Mouse (Mus musculus) heart, embryonic 11.5 days (tissue): ENCODE data around the gene Lats2. TPM values are rescaled to one million over a fixed set of nuclear protein-coding genes. Genes with fewer than 3 reads are reported as not detected.

Source experiments
- ATAC-seq: fragments of 200-750 bp; cut with Nextera tagmentation; replicated peaks from 2 replicates; pipeline ENCODE4 v1.8.0; 2017; ENCODE audit warnings: moderate library complexity; ENCODE audit not compliant: insufficient number of reproducible peaks, low FRiP score, low TSS enrichment
- H3K27ac ChIP-seq: fragments of 300-500 bp; sonication (generic); 2 replicates; pipeline ENCODE4 v1.5.1; 2014; ENCODE audit warnings: mild to moderate bottlenecking, low read depth, low read length
- H3K27me3 ChIP-seq: fragments of 300-500 bp; sonication (generic); 2 replicates; pipeline ENCODE4 v1.6.1; 2014; ENCODE audit warnings: mild to moderate bottlenecking, low read length, mixed read lengths; ENCODE audit not compliant: control insufficient read depth, insufficient read depth
- H3K36me3 ChIP-seq: fragments of 300-500 bp; sonication (generic); 2 replicates; pipeline ENCODE4 v1.6.1; 2014; ENCODE audit warnings: mild to moderate bottlenecking, low read length, moderate library complexity, mixed read lengths; ENCODE audit not compliant: control insufficient read depth, insufficient read depth
- H3K4me1 ChIP-seq: fragments of 300-500 bp; sonication (generic); 2 replicates; pipeline ENCODE4 v1.6.1; 2014; ENCODE audit warnings: low read length; ENCODE audit not compliant: control insufficient read depth, insufficient read depth
- H3K4me2 ChIP-seq: fragments of 300-500 bp; sonication (generic); 2 replicates; pipeline ENCODE4 v1.6.1; 2014; ENCODE audit warnings: mild to moderate bottlenecking, moderate library complexity
- H3K4me3 ChIP-seq: fragments of 300-500 bp; sonication (generic); 2 replicates; pipeline ENCODE4 v1.5.1; 2014; ENCODE audit warnings: low read depth, low read length
- H3K9ac ChIP-seq: fragments of 300-500 bp; sonication (generic); 2 replicates; pipeline ENCODE4 v1.6.1; 2014; ENCODE audit warnings: mild to moderate bottlenecking, low read depth, low read length, moderate library complexity
- H3K9me3 ChIP-seq: fragments of 300-500 bp; sonication (generic); replicated peaks from 2 replicates; pipeline ENCODE4 v1.6.1; 2016; ENCODE audit warnings: low read length; ENCODE audit not compliant: control insufficient read depth
- WGBS: fragments of 180-500 bp; shearing (Covaris S2); extraction: QIAGEN DNeasy Blood & Tissue Kit; methylation state at CpG from one replicate; pipeline ENCODE4 v1.1.7; 2014; ENCODE audit not compliant: insufficient replicate concordance; 5-methylcytosine and 5-hydroxymethylcytosine counted together
- polyA plus RNA-seq: library from polyadenylated mRNA; unstranded; fragments of >200 nt; fragmentation: Nextera tagmentation; extraction: Ambion mirVana; gene quantifications from 2 replicates; pipeline ENCODE4 v1.2.1, GENCODE M21; 2014

Gene Lats2
- polyA plus RNA-seq, 1 experiment from 2014 or later = 18.9 TPM

DNA sequence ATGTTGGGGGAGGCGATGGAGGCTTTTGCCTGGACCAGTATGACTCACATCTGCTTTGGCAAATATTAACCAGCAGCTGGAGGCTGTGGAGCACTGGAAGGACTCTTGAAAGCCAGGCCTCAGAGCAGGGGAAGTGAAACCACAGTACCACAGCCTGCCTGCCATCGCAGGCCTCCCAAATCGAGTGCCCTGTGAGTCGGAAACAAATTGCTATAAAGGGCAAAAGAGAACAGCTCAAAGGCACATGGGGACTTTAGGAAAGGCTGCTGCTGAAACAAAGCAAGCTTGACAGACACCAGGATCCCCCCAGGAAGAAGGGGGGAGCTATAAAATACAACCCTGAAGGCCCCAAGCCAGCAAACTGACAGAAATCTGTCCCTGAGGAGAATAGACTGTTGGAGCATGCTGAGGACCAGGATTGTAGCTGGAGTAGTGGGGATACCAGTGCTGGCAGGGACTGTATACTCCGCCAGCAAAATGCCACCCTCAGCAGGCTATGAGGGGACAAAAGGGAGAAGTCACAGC is 28.2 kb downstream of the Lats2 start:
- Histone ChIP-seq H3K36me3 (peaks cover 5% of the 10 kb centered on the region; the same call in 1 of the 2 replicates), H3K4me2 (peak overlapping the region; percentile 11; the same call in 1 of the 2 replicates), H3K27ac (peak overlapping the region; percentile 73), H3K9me3 (no peaks in the 10 kb centered on the region), H3K9ac (peak overlapping the region; percentile 16; the same call in 1 of the 2 replicates), H3K4me1 (peaks cover 33% of the 10 kb centered on the region), H3K27me3 (no peaks in the 10 kb centered on the region), H3K4me3 (no peak overlapping the region)
- 62% methylated on average over 5 of the region's 5 CpGs for WGBS
- no peak for ATAC-seq

DNA sequence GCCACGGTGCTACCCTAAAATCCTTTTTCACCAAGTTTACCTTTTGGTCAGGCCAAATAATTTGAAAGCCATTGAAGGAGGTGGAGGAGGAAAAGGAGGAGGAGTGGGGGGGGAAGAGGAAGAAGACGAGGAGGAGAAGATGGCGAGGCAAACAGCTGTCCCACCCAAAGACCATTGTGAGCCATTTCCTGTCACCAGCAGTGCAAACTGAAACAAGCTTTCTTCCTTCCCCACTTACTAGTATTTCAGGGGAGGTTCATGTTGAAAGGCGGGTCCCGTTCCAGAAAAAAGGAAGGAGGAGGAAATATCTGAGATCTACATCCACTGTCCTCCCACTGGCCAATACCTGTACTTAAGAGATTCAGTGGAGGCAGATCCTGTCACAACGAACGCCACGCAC is 28.8 kb downstream of the Lats2 start:
- no peak overlapping the region for H3K9ac ChIP-seq
- no peak for ATAC-seq
- 62% methylated on average over 8 of the region's 8 CpGs for WGBS
- no peak overlapping the region for H3K27ac ChIP-seq
- H3K36me3 ChIP-seq = peaks cover 5% of the 10 kb centered on the region; the same call in 1 of the 2 replicates
- no peaks in the 10 kb centered on the region for H3K9me3 ChIP-seq
- no peaks in the 10 kb centered on the region for H3K27me3 ChIP-seq
- no peak overlapping the region for H3K4me3 ChIP-seq
- H3K4me1 ChIP-seq = peaks cover 29% of the 10 kb centered on the region
- H3K4me2 ChIP-seq = no peak overlapping the region

DNA sequence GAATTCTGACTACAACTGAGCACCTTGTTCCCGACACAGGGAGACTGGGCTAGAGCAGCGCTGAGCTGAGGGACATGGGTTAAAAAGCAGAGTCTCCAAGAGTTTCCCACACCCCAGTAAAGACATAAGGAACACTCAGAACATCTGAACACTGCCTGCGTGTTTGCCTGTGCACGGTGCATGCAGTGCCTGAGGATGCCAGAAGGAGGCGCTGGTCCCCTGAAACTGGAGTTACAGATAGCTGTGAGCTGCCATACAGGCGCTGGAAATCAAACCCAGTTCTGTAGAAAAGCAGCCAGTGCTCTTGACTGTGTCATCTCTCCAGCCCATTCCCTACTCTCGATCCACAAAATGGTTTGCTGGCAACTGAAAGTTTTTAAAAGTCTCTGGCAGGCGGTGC is 32.0 kb downstream of the Lats2 start:
- Histone ChIP-seq H3K4me2 (no peak overlapping the region), H3K4me1 (peaks cover 26% of the 10 kb centered on the region), H3K4me3 (no peak overlapping the region; the same call in 1 of the 2 replicates), H3K9me3 (no peaks in the 10 kb centered on the region), H3K9ac (no peak overlapping the region), H3K27ac (no peak overlapping the region), H3K36me3 (peaks cover 5% of the 10 kb centered on the region; the same call in 1 of the 2 replicates), H3K27me3 (no peaks in the 10 kb centered on the region)
- WGBS = 67% methylated on average over 8 of the region's 8 CpGs
- ATAC-seq = no peak

DNA sequence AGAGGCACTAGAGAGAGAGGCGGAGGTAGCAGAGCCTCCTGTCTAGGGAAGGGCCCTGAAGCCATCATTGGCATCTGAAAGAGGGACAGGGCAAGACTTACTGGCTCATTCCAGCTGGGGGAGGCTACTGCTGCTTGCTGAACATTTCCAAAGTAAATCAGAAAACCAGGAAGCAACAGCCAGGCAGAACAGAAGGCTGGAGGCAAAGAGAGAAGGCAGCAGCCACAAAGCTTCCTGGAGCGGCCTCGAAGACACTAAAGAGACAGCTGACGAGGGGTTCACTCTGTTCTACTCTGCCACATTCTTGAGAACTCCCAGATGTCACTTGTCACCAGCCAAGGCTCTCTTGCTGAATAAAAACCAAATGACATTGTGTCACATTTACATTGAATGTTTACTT is 33.7 kb downstream of the Lats2 start:
- no peaks in the 10 kb centered on the region for H3K27me3 ChIP-seq
- H3K4me3 ChIP-seq = no peak overlapping the region
- H3K4me2 ChIP-seq = no peak overlapping the region
- H3K4me1 ChIP-seq = peaks cover 10% of the 10 kb centered on the region
- H3K9ac ChIP-seq = no peak overlapping the region
- no peaks in the 10 kb centered on the region for H3K9me3 ChIP-seq
- ATAC-seq = no peak
- H3K36me3 ChIP-seq = peaks cover 5% of the 10 kb centered on the region; the same call in 1 of the 2 replicates
- H3K27ac ChIP-seq = no peak overlapping the region
- 45% methylated on average over 4 of the region's 4 CpGs for WGBS

DNA sequence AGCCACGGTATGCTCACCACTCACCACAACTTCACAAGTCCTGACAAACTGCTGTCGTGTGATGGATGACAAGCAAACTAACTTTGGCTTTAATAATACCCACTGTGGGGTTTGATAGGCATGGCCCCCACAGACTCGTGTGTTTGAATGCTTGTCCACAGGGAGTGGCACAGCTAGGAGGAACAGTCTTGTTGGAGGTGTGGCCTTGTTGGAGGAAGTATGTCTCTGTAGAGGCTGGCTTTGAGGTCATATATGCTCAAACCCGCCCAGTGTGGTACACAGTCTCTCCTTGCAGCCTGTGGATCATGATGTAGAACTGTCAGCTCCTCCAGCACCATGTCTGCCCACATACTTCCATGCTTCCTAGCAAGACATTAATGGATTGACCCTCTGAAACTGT is 39.9 kb downstream of the Lats2 start:
- no peaks in the 10 kb centered on the region for H3K9me3 ChIP-seq
- H3K27me3 ChIP-seq = no peaks in the 10 kb centered on the region
- no peak overlapping the region for H3K9ac ChIP-seq
- no peaks in the 10 kb centered on the region for H3K4me1 ChIP-seq
- no peak overlapping the region for H3K27ac ChIP-seq
- no peak overlapping the region for H3K4me2 ChIP-seq
- H3K4me3 ChIP-seq = no peak overlapping the region
- no peak for ATAC-seq
- H3K36me3 ChIP-seq = peaks cover 3% of the 10 kb centered on the region; the same call in 1 of the 2 replicates
- WGBS = 74% methylated on average over 4 of the region's 4 CpGs

DNA sequence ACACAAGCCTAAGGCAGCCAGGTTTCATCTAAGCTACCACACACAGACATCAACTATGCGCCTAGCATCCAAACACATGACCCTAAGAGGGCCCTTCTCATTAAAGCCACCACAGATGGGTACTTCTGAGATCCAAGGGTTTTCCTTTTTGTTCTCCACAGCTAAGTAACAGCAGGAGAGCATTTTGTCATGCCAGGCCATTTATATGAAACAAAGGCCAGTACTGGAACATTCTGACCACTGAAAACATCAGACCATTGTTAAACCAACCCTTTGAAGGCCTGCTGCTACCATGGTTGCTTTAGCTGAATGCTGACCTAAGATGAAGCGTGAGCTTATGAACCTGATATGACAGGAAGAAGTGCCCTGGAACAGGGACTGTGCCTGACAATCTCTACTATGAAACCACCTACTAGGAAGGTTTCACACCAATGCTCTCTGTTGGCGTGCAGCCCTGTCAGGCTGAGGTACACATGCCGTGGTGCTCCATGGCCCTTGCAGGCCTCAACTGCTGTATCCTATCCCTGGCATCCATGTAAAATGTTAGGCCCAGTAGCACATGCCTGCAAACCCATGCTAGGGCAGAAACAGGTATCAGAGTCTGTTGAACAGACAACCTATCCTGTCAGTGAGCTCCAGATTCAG is 41.5 kb downstream of the Lats2 start:
- Histone ChIP-seq H3K4me3 (no peak overlapping the region), H3K36me3 (peaks cover 3% of the 10 kb centered on the region; the same call in 1 of the 2 replicates), H3K4me2 (no peak overlapping the region), H3K27ac (no peak overlapping the region), H3K9me3 (no peaks in the 10 kb centered on the region), H3K4me1 (no peaks in the 10 kb centered on the region), H3K9ac (no peak overlapping the region), H3K27me3 (no peaks in the 10 kb centered on the region)
- no peak for ATAC-seq
- 87% methylated on average over 4 of the region's 4 CpGs for WGBS

DNA sequence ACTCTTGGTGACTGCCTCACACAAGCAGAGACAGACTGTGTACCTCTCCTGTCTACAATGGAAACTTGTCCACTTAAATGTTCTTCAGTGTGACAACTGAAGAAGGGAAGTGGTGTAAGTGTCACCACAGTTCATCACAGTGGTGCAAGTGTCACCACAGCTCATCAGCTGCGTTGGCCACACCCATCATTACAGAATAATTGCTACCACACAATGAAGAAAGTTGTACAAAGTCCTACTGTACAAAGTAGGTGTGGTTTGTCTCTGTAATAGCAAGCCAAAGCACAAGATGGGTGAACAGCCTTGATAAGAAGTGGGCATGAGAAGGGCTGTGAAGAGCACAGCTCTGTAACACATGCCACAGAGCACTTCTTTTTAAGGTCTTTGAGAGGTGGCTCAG is 45.3 kb downstream of the Lats2 start:
- no peak overlapping the region for H3K4me2 ChIP-seq
- ATAC-seq = no peak
- H3K4me3 ChIP-seq = no peak overlapping the region
- no peak overlapping the region for H3K9ac ChIP-seq
- H3K27me3 ChIP-seq = no peaks in the 10 kb centered on the region
- H3K27ac ChIP-seq = no peak overlapping the region
- 87% methylated on average over 1 of the region's 1 CpGs for WGBS
- no peaks in the 10 kb centered on the region for H3K9me3 ChIP-seq
- peaks cover 3% of the 10 kb centered on the region; the same call in 1 of the 2 replicates for H3K36me3 ChIP-seq
- peaks cover 15% of the 10 kb centered on the region; the same call in 1 of the 2 replicates for H3K4me1 ChIP-seq

DNA sequence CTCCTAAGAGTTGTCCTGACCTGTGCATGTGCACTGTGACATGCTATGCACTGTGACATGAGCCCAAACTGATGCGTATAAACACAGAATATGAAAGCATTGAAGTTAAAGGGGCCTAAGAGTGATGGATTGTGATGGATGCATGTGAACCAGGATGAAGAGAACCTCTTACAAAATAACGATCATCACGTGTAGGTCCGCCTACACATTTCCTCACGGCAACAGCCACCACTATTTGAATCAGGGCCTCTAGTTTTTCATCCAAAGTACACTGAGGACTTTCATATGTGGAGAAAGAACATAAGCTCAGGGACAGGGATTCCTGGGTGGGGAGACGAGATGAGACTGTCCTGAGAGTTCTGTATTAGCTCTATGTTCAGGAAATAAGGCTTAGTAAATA is 47.1 kb downstream of the Lats2 start:
- no peak overlapping the region for H3K27ac ChIP-seq
- no peaks in the 10 kb centered on the region for H3K36me3 ChIP-seq
- H3K9ac ChIP-seq = no peak overlapping the region
- no peak overlapping the region for H3K4me2 ChIP-seq
- no peaks in the 10 kb centered on the region for H3K27me3 ChIP-seq
- WGBS = 84% methylated on average over 6 of the region's 6 CpGs
- ATAC-seq = no peak
- H3K4me3 ChIP-seq = no peak overlapping the region
- H3K4me1 ChIP-seq = peaks cover 15% of the 10 kb centered on the region; the same call in 1 of the 2 replicates
- no peaks in the 10 kb centered on the region for H3K9me3 ChIP-seq

DNA sequence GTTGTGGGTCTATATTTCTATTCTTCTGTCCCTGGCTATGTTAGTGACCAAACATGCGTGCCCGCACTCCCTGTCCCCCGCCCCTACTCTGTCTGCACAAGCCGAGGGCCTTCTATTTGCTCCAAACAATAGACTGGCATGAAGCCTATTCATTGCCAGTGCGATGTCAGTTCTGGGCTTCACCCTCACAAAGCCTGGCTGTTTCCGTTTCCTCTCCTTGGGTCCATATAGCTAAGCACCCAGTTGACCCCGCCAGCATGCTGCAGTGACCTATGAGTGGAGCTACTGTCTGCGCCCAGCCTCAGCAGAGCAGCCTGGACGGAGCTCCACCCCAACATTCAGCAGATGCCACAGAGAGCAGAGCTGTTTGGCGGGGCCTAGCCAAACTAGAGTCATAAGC is 49.0 kb downstream of the Lats2 start:
- no peak; the same call in 1 of the 2 replicates for ATAC-seq
- H3K4me2 ChIP-seq = no peak overlapping the region
- WGBS = 65% methylated on average over 10 of the region's 10 CpGs
- no peak overlapping the region for H3K4me3 ChIP-seq
- peaks cover 15% of the 10 kb centered on the region; the same call in 1 of the 2 replicates for H3K4me1 ChIP-seq
- H3K27ac ChIP-seq = no peak overlapping the region
- no peaks in the 10 kb centered on the region for H3K36me3 ChIP-seq
- H3K27me3 ChIP-seq = no peaks in the 10 kb centered on the region
- no peak overlapping the region for H3K9ac ChIP-seq
- no peaks in the 10 kb centered on the region for H3K9me3 ChIP-seq
